Mouse (Mus musculus) cerebellum, adult (tissue): ENCODE results near the gene Zfand2a.

Experiments used
- ATAC-seq: cut with Nextera tagmentation; 2 replicates; pipeline ENCODE4 v1.9.2; 2017; ENCODE audit warnings: mild to moderate bottlenecking, moderate library complexity, mixed read lengths; ENCODE audit not compliant: insufficient number of reproducible peaks, low FRiP score, low TSS enrichment

Zfand2a gene

GRCm38 (mm10) chr5:139433842-139434568 is 50.3 kb downstream of the Zfand2a start:
- ATAC-seq: no peak

- no peak for ATAC-seq
These were observed 51.4 kb downstream of the Zfand2a start for GRCm38 (mm10) chr5:139432747-139433508.

GRCm38 (mm10) chr5:139432333-139432732 is 52.0 kb downstream of the Zfand2a start:
- no peak for ATAC-seq

GRCm38 (mm10) chr5:139429818-139430341 is 54.5 kb downstream of the Zfand2a start:
- no peak for ATAC-seq

- no peak for ATAC-seq
These were observed 56.4 kb downstream of the Zfand2a start for GRCm38 (mm10) chr5:139427989-139428388.

GRCm38 (mm10) chr5:139427001-139427400 is 57.3 kb downstream of the Zfand2a start:
- no peak for ATAC-seq

GRCm38 (mm10) chr5:139425198-139425597 is 59.2 kb downstream of the Zfand2a start:
- no peak for ATAC-seq

GRCm38 (mm10) chr5:139423026-139423865 is 61.1 kb downstream of the Zfand2a start, which contains the start of gene Gper1:
Gper1 (plus strand) TSS chr5:139423151.
- no peak for ATAC-seq
